In genomic region chr8:71723047-71723551, GRCm38 (mm10) we compare ENCODE assay signal across 8 mouse cellular contexts. TPM values are rescaled to one million over a fixed set of nuclear protein-coding genes. Genes with fewer than 3 reads are reported as not detected.
DNase-seq lines count a peak whose midpoint lies in the region.
"Had no signal": no experiment of that assay in that cellular context is flagged by ENCODE, and none has a peak within 500 bp of the region (broad histone marks: within the 10 kb centered on the region; RNA-seq: fewer than 3 reads in every experiment).

No protein-coding gene starts in this region.

- H3K27me3 ChIP-seq in splenic B cell, adult 2 months (ENCODE audit: control insufficient read depth, insufficient read depth, low read length, poor library complexity, severe bottlenecking) = no peaks in the 10 kb centered on the region
- H3K27me3 ChIP-seq: hindbrain, embryonic 15.5 days had no signal

- DNase-seq in CD8-positive naive resting alpha-beta T cell, adult 2 months (ENCODE audit: low read depth in 2 of 2, low spot score in 2 of 2) = peak; percentile 70 to 78
- peak; percentile 72 for DNase-seq in c-Kit-positive CD71-positive TER-119-negative erythroid progenitor cells, embryonic 14.5 days (ENCODE audit: low read depth)
- peak; percentile 47 for DNase-seq in lung, postnatal 36 days
- DNase-seq in splenic B cell, adult 2 months (ENCODE audit: low read depth, low spot score) = peak; percentile 87
- DNase-seq in layer of hippocampus, postnatal 36 days = no peak
- no peak for DNase-seq in gastrocnemius, postnatal 14 days
- no peak for DNase-seq in left cerebral cortex, postnatal 14 days (ENCODE audit: low spot score in 2 of 2)

- peaks cover 9% of the 10 kb centered on the region for H3K36me3 ChIP-seq in splenic B cell, adult 2 months (ENCODE audit: control insufficient read depth, insufficient read depth, low read length, poor library complexity, severe bottlenecking)
- H3K36me3 ChIP-seq: hindbrain, embryonic 15.5 days had no signal

- intact Hi-C loops in gastrocnemius, postnatal 14 days (cut with DNase I; ENCODE audit: low total_unique reads) = no loop called here
- intact Hi-C loops in left cerebral cortex, postnatal 14 days (cut with DNase I) = loop anchor here (5.0 kb wide), 1 partner anchor 51 kb away; the partner anchor contains the start of gene Unc13a

RNA-seq across cellular contexts. Expression of gene Fcho1, which starts 2.4 kb away (rescaled TPM):
- total RNA-seq in layer of hippocampus, postnatal 36 days (2021) = 100 to 1,000 TPM; 103 to 114 TPM
- total RNA-seq in gastrocnemius, postnatal 14 days (2021) = under 1 TPM; 0.39 to 0.53 TPM
- 100 to 1,000 TPM; 152 to 156 TPM for total RNA-seq in left cerebral cortex, postnatal 14 days (2021)

RNA-seq across cellular contexts. Expression of gene B3gnt3, which starts 21.5 kb away (rescaled TPM):
- under 1 TPM; 0.40 to 0.91 TPM for total RNA-seq in layer of hippocampus, postnatal 36 days (2021)
- total RNA-seq in gastrocnemius, postnatal 14 days (2021) = 1 to 10 TPM; 5.2 to 5.5 TPM
- total RNA-seq in left cerebral cortex, postnatal 14 days (2021) = under 1 TPM; 0.44 to 0.49 TPM

RNA-seq across cellular contexts. Expression of gene Insl3, which starts 34.1 kb away (rescaled TPM):
- 1 to 10 TPM in 1 of 2 experiments, not detected in 1; 3.6 TPM for total RNA-seq in layer of hippocampus, postnatal 36 days (2021)
- 1 to 10 TPM; 1.1 to 1.5 TPM for total RNA-seq in gastrocnemius, postnatal 14 days (2021)
- 1 to 10 TPM; 1.8 to 2.8 TPM for total RNA-seq in left cerebral cortex, postnatal 14 days (2021)

RNA-seq across cellular contexts. Expression of gene Jak3, which starts 47.0 kb away (rescaled TPM):
- 1 to 10 TPM; 5.2 TPM for total RNA-seq in layer of hippocampus, postnatal 36 days (2021)
- 1 to 10 TPM; 2.6 to 2.8 TPM for total RNA-seq in gastrocnemius, postnatal 14 days (2021)
- total RNA-seq in left cerebral cortex, postnatal 14 days (2021) = 1 to 10 TPM; 5.6 to 6.4 TPM

RNA-seq across cellular contexts. Expression of gene Unc13a, which starts 51.5 kb away (rescaled TPM):
- total RNA-seq in layer of hippocampus, postnatal 36 days (2021) = 100 to 1,000 TPM; 268 to 288 TPM
- under 1 TPM; 0.18 to 0.20 TPM for total RNA-seq in gastrocnemius, postnatal 14 days (2021)
- 100 to 1,000 TPM; 299 to 337 TPM for total RNA-seq in left cerebral cortex, postnatal 14 days (2021)

Comparison
In these comparisons a context has a peak if more than half of its experiments do, and no peak if none do; other contexts are left out.
1. DNase-seq: peak in CD8-positive naive resting alpha-beta T cell, adult 2 months (2 of 2), c-Kit-positive CD71-positive TER-119-negative erythroid progenitor cells, embryonic 14.5 days (single experiment), lung, postnatal 36 days (single experiment) and splenic B cell, adult 2 months (single experiment); none in layer of hippocampus, postnatal 36 days (0 of 2), gastrocnemius, postnatal 14 days (single experiment) and left cerebral cortex, postnatal 14 days (0 of 2).
2. RNA of gene Fcho1, which starts 2.4 kb away (total RNA-seq): 152 to 156 TPM in left cerebral cortex, postnatal 14 days and 103 to 114 TPM in layer of hippocampus, postnatal 36 days; 0.39 to 0.53 TPM in gastrocnemius, postnatal 14 days; every median in the first group is over 10 times any median in the second.